Comparison of ENCODE assay signal across 8 mouse cellular contexts in genomic region chr4:58913336-58914026, GRCm38 (mm10). TPM values are rescaled to one million over a fixed set of nuclear protein-coding genes. Genes with fewer than 3 reads are reported as not detected.
DNase-seq lines count a peak whose midpoint lies in the region; ATAC-seq and TF ChIP-seq lines count a peak whose summit lies in the region.

No protein-coding gene starts in this region.

- 45% methylated on average over 3 of the region's 3 CpGs for WGBS in heart, embryonic 14.5 days
- WGBS in embryonic facial prominence, embryonic 13.5 days, result 27% methylated on average over 3 of the region's 3 CpGs
- 29% methylated on average over 3 of the region's 3 CpGs for WGBS in limb, embryonic 13.5 days
- WGBS in midbrain, postnatal 0 days, result 39% methylated on average over 3 of the region's 3 CpGs

- ATAC-seq in heart, embryonic 14.5 days (ENCODE audit: insufficient number of reproducible peaks, insufficient read depth, low FRiP score, low read depth), result no peak
- no peak for ATAC-seq in embryonic facial prominence, embryonic 13.5 days (ENCODE audit: insufficient number of reproducible peaks, insufficient read depth, low FRiP score, low TSS enrichment, low read depth)
- ATAC-seq in limb, embryonic 13.5 days (ENCODE audit: low FRiP score, low read depth), result no peak
- no peak for ATAC-seq in midbrain, postnatal 0 days (ENCODE audit: low FRiP score)

- no peak for TF ChIP-seq CTCF in midbrain, postnatal 0 days (IDR thresholded peaks at IDR 0.05)

- H3K4me3 ChIP-seq in heart, embryonic 14.5 days (ENCODE audit: control insufficient read depth in 1 of 2, insufficient read depth in 1 of 2, low read depth in 1 of 2, low read length in 2 of 2), result no peak overlapping the region
- peak overlapping the region; percentile 89; the same call in 1 of the 2 replicates for H3K4me3 ChIP-seq in embryonic facial prominence, embryonic 13.5 days
- H3K4me3 ChIP-seq in limb, embryonic 13.5 days, result peak overlapping the region; percentile 88
- peak overlapping the region; percentile 90 for H3K4me3 ChIP-seq in midbrain, postnatal 0 days (ENCODE audit: low read depth, low read length)

- no peaks in the 10 kb centered on the region for H3K27me3 ChIP-seq in heart, embryonic 14.5 days (ENCODE audit: control insufficient read depth, insufficient read depth, low read length)
- no peaks in the 10 kb centered on the region for H3K27me3 ChIP-seq in embryonic facial prominence, embryonic 13.5 days
- H3K27me3 ChIP-seq in limb, embryonic 13.5 days, result no peaks in the 10 kb centered on the region
- no peaks in the 10 kb centered on the region for H3K27me3 ChIP-seq in midbrain, postnatal 0 days (ENCODE audit: insufficient read depth, low read length)

- H3K9me3 ChIP-seq in heart, embryonic 14.5 days (ENCODE audit: control insufficient read depth, low read length), result no peaks in the 10 kb centered on the region
- H3K9me3 ChIP-seq in embryonic facial prominence, embryonic 13.5 days, result no peaks in the 10 kb centered on the region
- no peaks in the 10 kb centered on the region; the same call in 1 of the 2 replicates for H3K9me3 ChIP-seq in limb, embryonic 13.5 days
- no peaks in the 10 kb centered on the region for H3K9me3 ChIP-seq in midbrain, postnatal 0 days (ENCODE audit: low read length)

- no peak overlapping the region for H3K27ac ChIP-seq in heart, embryonic 14.5 days (replicated peaks in 1 of 2; ENCODE audit: control insufficient read depth in 1 of 2, insufficient read depth in 1 of 2, low read depth in 2 of 2, low read length in 2 of 2)
- H3K27ac ChIP-seq in embryonic facial prominence, embryonic 13.5 days, result no peak overlapping the region
- H3K27ac ChIP-seq in limb, embryonic 13.5 days, result no peak overlapping the region
- no peak overlapping the region for H3K27ac ChIP-seq in midbrain, postnatal 0 days (ENCODE audit: low read depth, low read length)

- peak overlapping the region; percentile 81 for H3K4me2 ChIP-seq in heart, embryonic 14.5 days (ENCODE audit: low read length)
- H3K4me2 ChIP-seq in embryonic facial prominence, embryonic 13.5 days, result peak overlapping the region; percentile 68
- peak overlapping the region; percentile 69 for H3K4me2 ChIP-seq in limb, embryonic 13.5 days (replicated peaks)
- peak overlapping the region; percentile 73 for H3K4me2 ChIP-seq in midbrain, postnatal 0 days (ENCODE audit: low read depth, low read length, poor library complexity, severe bottlenecking)

- H3K9ac ChIP-seq in heart, embryonic 14.5 days (ENCODE audit: low read length), result peak overlapping the region; percentile 96; the same call in 1 of the 2 replicates
- no peak overlapping the region for H3K9ac ChIP-seq in embryonic facial prominence, embryonic 13.5 days
- H3K9ac ChIP-seq in limb, embryonic 13.5 days, result no peak overlapping the region; the same call in 1 of the 2 replicates
- H3K9ac ChIP-seq in midbrain, postnatal 0 days (replicated peaks; ENCODE audit: low read length, poor library complexity, severe bottlenecking), result no peak overlapping the region

- intact Hi-C loops in heart, postnatal 14 days (cut with DNase I), result loop anchor here (5.0 kb wide), 1 partner anchor 89 kb away; the partner anchor contains the start of gene Gm20503
- intact Hi-C loops in left cerebral cortex, postnatal 36 days (cut with DNase I), result loop anchor here (2.0 kb wide), 1 partner anchor 29 kb away; the partner anchor contains the start of gene Zkscan16

- peaks cover 2 to 12% of the 10 kb centered on the region in 2 experiments; a peak in 3 of 4 replicates for H3K4me1 ChIP-seq in heart, embryonic 14.5 days (ENCODE audit: control insufficient read depth in 2 of 2, insufficient read depth in 2 of 2, low read length in 2 of 2)
- H3K4me1 ChIP-seq in embryonic facial prominence, embryonic 13.5 days, result peaks cover 14% of the 10 kb centered on the region
- H3K4me1 ChIP-seq in limb, embryonic 13.5 days, result peaks cover 16% of the 10 kb centered on the region
- peaks cover 3% of the 10 kb centered on the region; the same call in 1 of the 2 replicates for H3K4me1 ChIP-seq in midbrain, postnatal 0 days (ENCODE audit: insufficient read depth, low read length)

- no peaks in the 10 kb centered on the region for H3K36me3 ChIP-seq in heart, embryonic 14.5 days (ENCODE audit: control insufficient read depth, insufficient read depth, low read length)
- no peaks in the 10 kb centered on the region for H3K36me3 ChIP-seq in embryonic facial prominence, embryonic 13.5 days
- H3K36me3 ChIP-seq in limb, embryonic 13.5 days, result no peaks in the 10 kb centered on the region
- H3K36me3 ChIP-seq in midbrain, postnatal 0 days (ENCODE audit: insufficient read depth, low read length), result no peaks in the 10 kb centered on the region

- no peak for DNase-seq in heart, postnatal 14 days
- no peak for DNase-seq in midbrain, postnatal 0 days (ENCODE audit: low spot score)
- DNase-seq in right cerebral cortex, postnatal 14 days, result no peak
- DNase-seq in layer of hippocampus, postnatal 10 days (ENCODE audit: low spot score in 2 of 2), result no peak
- DNase-seq in left cerebral cortex, postnatal 36 days (ENCODE audit: low spot score in 2 of 2), result no peak

RNA-seq across cellular contexts. Expression of gene Ecpas, which starts 0.9 kb away (rescaled TPM):
- 37.7 and 38.2 TPM in 2 replicates for polyA plus RNA-seq in heart, embryonic 14.5 days (2014; fragmentation: Nextera tagmentation; extraction: Ambion mirVana)
- 100 to 1,000 TPM; 166 to 176 TPM for total RNA-seq in heart, postnatal 14 days (2021)
- 27.3 and 33.6 TPM in 2 replicates for polyA plus RNA-seq in embryonic facial prominence, embryonic 13.5 days (2015; fragmentation: Nextera tagmentation; extraction: Ambion mirVana)
- 31.6 and 33.9 TPM in 2 replicates for polyA plus RNA-seq in limb, embryonic 13.5 days (2015; fragmentation: Nextera tagmentation; extraction: Ambion mirVana)
- 64.8 and 77.5 TPM in 2 replicates for total RNA-seq in midbrain, postnatal 0 days (2014; rRNA removed)
- polyA plus RNA-seq in midbrain, postnatal 0 days (2015; fragmentation: Nextera tagmentation; extraction: Ambion mirVana), result 28.4 and 36.8 TPM in 2 replicates
- 100 to 1,000 TPM; 136 to 153 TPM for total RNA-seq in layer of hippocampus, postnatal 10 days (2021)
- 100 to 1,000 TPM; 107 to 141 TPM for total RNA-seq in left cerebral cortex, postnatal 36 days (2021)

RNA-seq across cellular contexts. Expression of gene Zkscan16, which starts 29.9 kb away (rescaled TPM):
- 0.16 and 0.23 TPM in 2 replicates for polyA plus RNA-seq in heart, embryonic 14.5 days (2014; fragmentation: Nextera tagmentation; extraction: Ambion mirVana)
- not detected for total RNA-seq in heart, postnatal 14 days (2021)
- polyA plus RNA-seq in embryonic facial prominence, embryonic 13.5 days (2015; fragmentation: Nextera tagmentation; extraction: Ambion mirVana), result 1.2 and 1.4 TPM in 2 replicates
- polyA plus RNA-seq in limb, embryonic 13.5 days (2015; fragmentation: Nextera tagmentation; extraction: Ambion mirVana), result 1.1 and 1.2 TPM in 2 replicates
- 4.9 and 7.6 TPM in 2 replicates for total RNA-seq in midbrain, postnatal 0 days (2014; rRNA removed)
- polyA plus RNA-seq in midbrain, postnatal 0 days (2015; fragmentation: Nextera tagmentation; extraction: Ambion mirVana), result 2.2 and 2.4 TPM in 2 replicates
- total RNA-seq in layer of hippocampus, postnatal 10 days (2021), result 10 to 100 TPM; 22.5 to 26.9 TPM
- total RNA-seq in left cerebral cortex, postnatal 36 days (2021), result 10 to 100 TPM; 49.5 to 49.8 TPM

Comparison
In these comparisons a context has a peak if more than half of its experiments do, and no peak if none do; other contexts are left out.
1. H3K4me3 ChIP-seq: peak in embryonic facial prominence, embryonic 13.5 days (single experiment), limb, embryonic 13.5 days (single experiment) and midbrain, postnatal 0 days (single experiment); none in heart, embryonic 14.5 days (0 of 2).
2. Peak in every context shown above with its lines, with median percentiles within 50 percentile points of each other: H3K4me2 ChIP-seq.